Mouse (Mus musculus) hindbrain, postnatal 0 days (tissue): ENCODE data around the gene Mllt10. TPM values are rescaled to one million over a fixed set of nuclear protein-coding genes. Genes with fewer than 3 reads are reported as not detected.
A peak's percentile ranks its signal among the peaks of the same experiment; 100 is the strongest.

ENCODE experiments used
- ATAC-seq: fragments of 200-750 bp; cut with Nextera tagmentation; 2 replicates; pipeline ENCODE4 v1.8.0; 2017; ENCODE audit warnings: mild to moderate bottlenecking, moderate TSS enrichment, moderate library complexity
- DNase-seq: peaks from one replicate; pipeline ENCODE4 v3.0.0-alpha.2; 2015; ENCODE audit warnings: low spot score
- H3K27ac ChIP-seq: fragments of 300-500 bp; sonication (generic); 2 replicates; pipeline ENCODE4 v1.5.1; 2014; ENCODE audit warnings: mild to moderate bottlenecking
- H3K27me3 ChIP-seq: fragments of 300-500 bp; sonication (generic); 2 replicates; pipeline ENCODE4 v1.6.1; 2014; ENCODE audit warnings: low read length, mixed read lengths; ENCODE audit not compliant: insufficient read depth
- H3K36me3 ChIP-seq: fragments of 300-500 bp; sonication (generic); 2 replicates; pipeline ENCODE4 v1.6.1; 2014; ENCODE audit warnings: low read length, mixed read lengths; ENCODE audit not compliant: insufficient read depth
- H3K4me1 ChIP-seq: fragments of 300-500 bp; sonication (generic); 2 replicates; pipeline ENCODE4 v1.6.1; 2014; ENCODE audit warnings: antibody characterized with exemption, low read length, mixed read lengths; ENCODE audit not compliant: insufficient read depth
- H3K4me2 ChIP-seq: fragments of 300-500 bp; sonication (generic); 2 replicates; pipeline ENCODE4 v1.6.1; 2014; ENCODE audit warnings: low read depth, mild to moderate bottlenecking, low read length, moderate library complexity, mixed read lengths
- H3K4me3 ChIP-seq: fragments of 300-500 bp; sonication (generic); 2 replicates; pipeline ENCODE4 v1.5.1; 2014; ENCODE audit warnings: low read length
- H3K9ac ChIP-seq: fragments of 300-500 bp; sonication (generic); replicated peaks from 2 replicates; pipeline ENCODE4 v1.6.1; 2014; ENCODE audit warnings: mild to moderate bottlenecking, low read length, moderate library complexity, mixed read lengths
- H3K9me3 ChIP-seq: fragments of 300-500 bp; sonication (generic); 2 replicates; pipeline ENCODE4 v1.6.1; 2016; ENCODE audit warnings: low read length, mixed read lengths
- CTCF ChIP-seq: IDR thresholded peaks from 2 replicates; pipeline ENCODE4 v1.5.1; 2016; ENCODE audit warnings: antibody characterized with exemption, control low read depth, low read depth
- WGBS: fragments of 180-500 bp; shearing (Covaris S2); extraction: QIAGEN DNeasy Blood & Tissue Kit; methylation state at CpG from one replicate; pipeline ENCODE4 v1.1.7; 2014; 5-methylcytosine and 5-hydroxymethylcytosine counted together
- polyA plus RNA-seq: library from polyadenylated mRNA; unstranded; fragments of >200 nt; fragmentation: Nextera tagmentation; extraction: Ambion mirVana; gene quantifications from 2 replicates; pipeline ENCODE4 v1.2.1, GENCODE M21; 2015
- total RNA-seq: library from RNA; depleted of rRNA; stranded (reverse); fragments of >200 nt; gene quantifications from 2 replicates; pipeline ENCODE4 v1.2.3, GENCODE M21; 2014

The Mllt10 gene
- total and polyA plus RNA-seq, 2 experiments from 2014 or later: 25.6 to 30.0 TPM

DNA sequence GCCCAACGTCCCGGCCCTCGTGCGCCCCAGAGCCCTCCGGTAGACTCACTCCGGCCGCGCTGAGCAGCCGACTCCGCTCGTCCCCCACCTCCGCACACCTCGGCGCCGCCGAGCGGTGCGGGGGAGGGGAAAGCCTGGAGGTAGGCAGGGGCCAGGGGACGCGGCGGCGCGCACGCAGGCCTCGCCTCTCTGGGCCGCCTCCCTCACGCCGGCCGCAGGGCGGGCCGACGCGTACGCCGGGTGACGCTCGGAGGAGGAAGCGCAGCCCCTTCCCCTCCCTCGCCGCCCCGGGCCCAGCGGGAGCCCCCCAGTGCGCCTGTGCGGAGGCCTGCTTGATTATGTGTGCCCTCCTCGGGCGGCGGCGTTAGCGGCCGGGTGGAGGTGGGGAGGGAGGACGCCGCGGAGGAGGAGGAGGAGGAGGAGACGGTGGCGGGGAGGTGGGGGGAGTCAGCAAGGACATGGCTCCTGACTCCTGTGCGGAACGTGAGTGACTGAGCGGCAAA lies 9.4 kb downstream of the Mllt10 start:
- peak overlapping the region; percentile 86 for H3K9ac ChIP-seq
- peak overlapping the region; percentile 98 for H3K27ac ChIP-seq
- DNase-seq: peak; percentile 97
- no peak for TF ChIP-seq CTCF
- ATAC-seq: peak; percentile 96
- H3K4me1 ChIP-seq: no peaks in the 10 kb centered on the region
- no peaks in the 10 kb centered on the region for H3K9me3 ChIP-seq
- H3K36me3 ChIP-seq: 0 out of 2 replicates have a peak, but pooled peaks cover 5% of the 10 kb centered on the region
- WGBS: under 1% methylated on average over 53 of the region's 58 CpGs
- peak overlapping the region; percentile 79 for H3K4me3 ChIP-seq
- H3K27me3 ChIP-seq: no peaks in the 10 kb centered on the region
- peak overlapping the region; percentile 80 for H3K4me2 ChIP-seq

DNA sequence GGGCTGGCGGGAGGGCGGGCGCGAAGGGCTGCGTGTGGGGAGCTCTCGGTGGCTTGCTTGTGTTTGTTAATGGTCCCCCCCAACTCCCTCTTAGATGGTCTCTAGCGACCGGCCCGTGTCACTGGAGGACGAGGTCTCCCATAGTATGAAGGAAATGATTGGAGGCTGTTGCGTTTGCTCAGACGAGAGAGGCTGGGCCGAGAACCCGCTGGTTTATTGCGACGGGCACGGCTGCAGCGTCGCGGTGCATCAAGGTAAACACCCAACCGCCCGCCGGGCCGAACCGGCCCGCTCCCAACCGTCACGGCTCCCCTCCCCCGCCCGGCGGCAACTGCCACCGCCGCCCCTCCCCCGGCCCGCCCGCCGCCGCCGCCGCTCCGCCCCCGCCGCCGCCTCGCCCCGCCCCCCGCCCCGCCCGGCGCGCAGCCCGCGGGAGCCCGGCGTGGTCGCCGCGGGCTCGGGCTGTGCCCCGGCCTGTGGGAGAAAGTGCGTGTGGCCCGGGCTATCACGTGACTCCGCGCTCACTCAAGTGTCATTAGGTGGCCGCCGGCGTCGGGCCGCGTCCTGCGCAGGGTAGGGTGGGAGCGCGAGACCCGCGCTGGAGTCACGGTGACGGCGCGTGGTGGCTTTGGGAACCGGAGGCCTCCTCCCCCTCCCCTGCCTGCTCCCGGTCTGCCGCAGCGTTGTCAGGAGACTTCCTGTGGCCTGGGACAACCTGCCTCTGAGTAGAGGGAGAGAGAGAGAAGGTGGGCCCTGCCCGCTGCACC lies 10.1 kb downstream of the Mllt10 start:
- Histone ChIP-seq H3K27ac (peak overlapping the region; percentile 98), H3K36me3 (0 out of 2 replicates have a peak, but pooled peaks cover 5% of the 10 kb centered on the region), H3K4me3 (peak overlapping the region; percentile 79), H3K4me1 (no peaks in the 10 kb centered on the region), H3K27me3 (no peaks in the 10 kb centered on the region), H3K9me3 (no peaks in the 10 kb centered on the region), H3K4me2 (peak overlapping the region; percentile 80), H3K9ac (peak overlapping the region; percentile 86)
- peak; percentile 76 for ATAC-seq
- WGBS: 0% methylated on average over 52 of the region's 85 CpGs
- DNase-seq: peak; percentile 77
- no peak for TF ChIP-seq CTCF

DNA sequence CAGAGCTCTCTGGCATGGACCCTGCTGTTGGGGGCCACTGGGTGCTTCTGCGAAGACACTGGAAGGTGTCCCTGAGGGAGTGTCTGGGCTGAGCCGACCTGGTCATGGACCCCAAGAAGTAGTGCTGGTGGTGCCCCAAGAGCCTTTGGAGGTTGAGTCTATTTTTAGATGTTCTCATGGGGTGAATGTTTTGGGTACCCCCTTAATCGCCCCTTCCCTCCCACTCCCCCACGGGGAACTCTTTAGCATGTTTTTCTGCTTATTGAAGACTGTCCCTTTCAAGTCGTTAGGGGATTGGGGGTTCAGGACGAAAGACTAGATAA lies 10.6 kb downstream of the Mllt10 start:
- DNase-seq: no peak
- WGBS: 4% methylated on average over 6 of the region's 6 CpGs
- Histone ChIP-seq H3K9me3 (no peaks in the 10 kb centered on the region), H3K27ac (peak overlapping the region; percentile 98), H3K4me2 (peak overlapping the region; percentile 80), H3K9ac (peak overlapping the region; percentile 86), H3K4me3 (peak overlapping the region; percentile 79), H3K36me3 (0 out of 2 replicates have a peak, but pooled peaks cover 5% of the 10 kb centered on the region), H3K27me3 (no peaks in the 10 kb centered on the region), H3K4me1 (no peaks in the 10 kb centered on the region)
- no peak for TF ChIP-seq CTCF
- no peak for ATAC-seq

DNA sequence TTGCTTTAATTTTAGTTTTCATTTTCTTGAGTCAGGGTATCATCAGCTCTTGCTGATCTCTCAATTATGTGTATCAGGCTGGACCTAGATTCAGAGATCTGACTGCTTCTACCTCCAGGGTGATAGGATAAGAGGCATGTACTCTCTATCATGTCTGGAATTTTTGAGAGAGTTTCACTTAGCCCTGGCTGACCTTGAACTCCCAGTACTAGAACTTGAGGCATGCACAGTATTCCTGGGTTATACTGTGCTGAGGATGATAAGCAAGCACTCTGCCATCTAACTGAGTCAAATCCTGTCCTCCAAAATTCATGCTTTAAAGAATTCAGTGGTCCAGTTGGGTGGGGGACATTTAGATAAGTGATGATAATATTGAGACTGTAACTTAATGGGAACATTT lies 11.4 kb downstream of the Mllt10 start:
- no peak overlapping the region; the same call in 1 of the 2 replicates for H3K4me2 ChIP-seq

DNA sequence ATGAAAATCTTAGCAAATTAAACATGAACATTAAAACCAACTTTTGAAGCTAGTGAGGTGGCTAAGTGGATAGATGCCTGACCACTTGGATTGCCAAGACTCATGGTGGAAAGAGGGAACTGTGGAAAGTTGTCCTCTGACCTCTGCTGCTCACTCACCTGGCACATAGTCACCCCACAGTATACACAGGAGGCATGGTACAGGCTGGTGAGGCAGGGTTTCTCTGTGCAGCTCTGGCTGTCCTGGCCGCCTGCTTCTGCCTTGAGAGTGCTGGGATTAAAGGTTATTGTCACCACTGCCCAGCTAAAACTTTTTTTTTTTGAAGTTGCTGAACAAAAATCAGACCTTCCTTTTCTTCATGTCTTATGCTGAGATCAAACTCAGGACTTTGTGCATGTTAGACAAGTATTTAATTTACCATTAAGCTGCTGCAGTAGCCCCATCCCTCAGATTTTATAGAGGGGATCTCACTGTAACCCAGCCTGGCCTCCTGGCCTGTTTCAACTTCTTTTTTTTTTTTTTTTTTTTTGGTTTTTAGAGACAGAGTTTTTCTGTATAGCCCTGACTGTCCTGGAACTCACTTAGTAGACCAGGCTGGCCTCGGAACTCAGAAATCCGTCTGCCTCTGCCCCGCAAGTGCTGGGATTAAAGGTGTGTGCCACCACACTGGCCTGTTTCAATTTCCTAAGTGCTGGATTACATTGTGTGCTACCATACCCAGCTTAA lies 13.2 kb downstream of the Mllt10 start:
- no peak overlapping the region for H3K27ac ChIP-seq
- no peak for DNase-seq
- H3K9ac ChIP-seq: no peak overlapping the region
- no peaks in the 10 kb centered on the region for H3K27me3 ChIP-seq
- no peaks in the 10 kb centered on the region for H3K4me1 ChIP-seq
- 85% methylated on average over 4 of the region's 4 CpGs for WGBS
- no peak for TF ChIP-seq CTCF
- ATAC-seq: no peak
- H3K36me3 ChIP-seq: 0 out of 2 replicates have a peak, but pooled peaks cover 5% of the 10 kb centered on the region
- no peaks in the 10 kb centered on the region for H3K9me3 ChIP-seq
- no peak overlapping the region for H3K4me2 ChIP-seq
- H3K4me3 ChIP-seq: no peak overlapping the region

More for the DNA sequence above, 11.4 kb downstream of the Mllt10 start:
- no peak for ATAC-seq
- no peaks in the 10 kb centered on the region for H3K9me3 ChIP-seq
- no peak overlapping the region for H3K4me3 ChIP-seq
- no peak overlapping the region for H3K9ac ChIP-seq
- no peaks in the 10 kb centered on the region for H3K4me1 ChIP-seq
- no peak overlapping the region for H3K27ac ChIP-seq
- no peak for TF ChIP-seq CTCF
- H3K36me3 ChIP-seq: 0 out of 2 replicates have a peak, but pooled peaks cover 5% of the 10 kb centered on the region
- H3K27me3 ChIP-seq: no peaks in the 10 kb centered on the region
- DNase-seq: no peak

DNA sequence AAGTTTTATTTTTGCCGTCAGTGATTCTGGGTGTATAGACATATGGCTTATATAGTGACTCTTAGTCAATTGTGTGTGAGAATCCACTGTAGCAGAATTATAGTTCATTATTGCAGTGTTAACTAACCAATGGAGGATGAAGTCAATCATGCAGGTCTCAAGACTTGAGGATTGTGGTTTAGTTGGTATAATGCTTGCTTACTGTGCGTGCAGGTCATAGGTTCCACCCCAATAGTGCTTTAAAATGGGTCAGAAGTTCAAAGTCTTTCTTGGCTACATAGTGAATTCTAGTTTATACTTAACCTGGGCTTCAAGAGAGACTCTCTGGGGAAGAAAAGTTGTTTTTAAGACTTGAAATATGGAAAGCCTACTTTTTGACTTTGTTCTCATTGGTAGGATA lies 16.9 kb downstream of the Mllt10 start:
- no peak overlapping the region for H3K27ac ChIP-seq
- H3K9me3 ChIP-seq: no peaks in the 10 kb centered on the region
- H3K36me3 ChIP-seq: peaks cover 5% of the 10 kb centered on the region; the same call in 1 of the 2 replicates
- TF ChIP-seq CTCF: no peak
- DNase-seq: no peak
- no peak overlapping the region for H3K9ac ChIP-seq
- H3K4me2 ChIP-seq: no peak overlapping the region
- WGBS: 87% methylated on average over 2 of the region's 2 CpGs
- H3K4me3 ChIP-seq: no peak overlapping the region
- H3K4me1 ChIP-seq: no peaks in the 10 kb centered on the region
- no peaks in the 10 kb centered on the region for H3K27me3 ChIP-seq
- ATAC-seq: no peak
